Mouse (Mus musculus) stomach, postnatal 0 days (tissue): ENCODE measurements around the gene Unc5b.

Experiments
- CTCF ChIP-seq: IDR thresholded peaks from 2 replicates; pipeline ENCODE4 v1.5.1; 2016; ENCODE audit warnings: antibody characterized with exemption, low read depth, mild to moderate bottlenecking, moderate library complexity
- EP300 ChIP-seq: optimal IDR thresholded peaks from 2 replicates; pipeline ENCODE3; 2016; ENCODE audit warnings: antibody characterized with exemption

GRCm38 (mm10) chr10:60822641-60823425 lies 8.5 kb downstream of the Unc5b start:
- TF ChIP-seq CTCF (no peak), EP300 (no peak)
